Mouse (Mus musculus): ENCODE measurements around the gene Ihh. TPM values are rescaled to one million over a fixed set of nuclear protein-coding genes. Genes with fewer than 3 reads are reported as not detected.

The Ihh gene
- polyA plus RNA-seq, 1 experiment from 2014 or later, result 0.32 TPM

MicroRNA genes within 50 kb of the gene (microRNA counts, 519-probe panel; counts per million panel counts)
- not detected for microRNA mmu-miR-375

Small RNA genes lying within 50 kb of the gene (microRNA-seq; reads per million reads assigned to microRNA genes)
- 68.3 reads per million, percentile 40 among the genes with 10 or more reads in this experiment for gene Mir375

Other genes starting within 250 kb of the Ihh start
- 1.2 and 2.9 TPM in 2 replicates for gene Cyp27a1, start 238.1 kb downstream of the Ihh start, polyA plus RNA-seq (2014; fragmentation: Nextera tagmentation; extraction: Ambion mirVana)
- gene Prkag3, start 202.5 kb downstream of the Ihh start, polyA plus RNA-seq (2014; fragmentation: Nextera tagmentation; extraction: Ambion mirVana), result 0.23 TPM in 1 of 2 replicates, not detected in the other
- gene Wnt6, start 179.8 kb downstream of the Ihh start, polyA plus RNA-seq (2014; fragmentation: Nextera tagmentation; extraction: Ambion mirVana), result 8.4 TPM in 1 of 2 replicates, not detected in the other
- not detected in 2 replicates for gene Wnt10a, start 160.2 kb downstream of the Ihh start, polyA plus RNA-seq (2014; fragmentation: Nextera tagmentation; extraction: Ambion mirVana)
- 14.4 and 19.6 TPM in 2 replicates for gene Cdk5r2, start 96.7 kb downstream of the Ihh start, polyA plus RNA-seq (2014; fragmentation: Nextera tagmentation; extraction: Ambion mirVana)
- not detected in 2 replicates for gene Fev, start 66.3 kb downstream of the Ihh start, polyA plus RNA-seq (2014; fragmentation: Nextera tagmentation; extraction: Ambion mirVana)
- 0.40 and 1.7 TPM in 2 replicates for gene Cryba2, start 58.5 kb downstream of the Ihh start, polyA plus RNA-seq (2014; fragmentation: Nextera tagmentation; extraction: Ambion mirVana)
- gene Cfap65, start 16.1 kb downstream of the Ihh start, polyA plus RNA-seq (2014; fragmentation: Nextera tagmentation; extraction: Ambion mirVana), result 0.26 and 0.74 TPM in 2 replicates
- 6.1 and 7.4 TPM in 2 replicates for gene Nhej1, start 173.5 kb upstream of the Ihh start, polyA plus RNA-seq (2014; fragmentation: Nextera tagmentation; extraction: Ambion mirVana)
- gene Slc23a3, start 182.2 kb upstream of the Ihh start, polyA plus RNA-seq (2014; fragmentation: Nextera tagmentation; extraction: Ambion mirVana), result 0.39 TPM in 1 of 2 replicates, not detected in the other
- 44.4 and 47.6 TPM in 2 replicates for gene Cnppd1, start 191.0 kb upstream of the Ihh start, polyA plus RNA-seq (2014; fragmentation: Nextera tagmentation; extraction: Ambion mirVana)
- gene Retreg2, start 191.1 kb upstream of the Ihh start, polyA plus RNA-seq (2014; fragmentation: Nextera tagmentation; extraction: Ambion mirVana), result 146 and 152 TPM in 2 replicates
- 33.1 and 36.5 TPM in 2 replicates for gene Zfand2b, start 217.0 kb upstream of the Ihh start, polyA plus RNA-seq (2014; fragmentation: Nextera tagmentation; extraction: Ambion mirVana)
- gene Abcb6, start 228.7 kb upstream of the Ihh start, polyA plus RNA-seq (2014; fragmentation: Nextera tagmentation; extraction: Ambion mirVana), result 38.3 and 49.1 TPM in 2 replicates
- gene Ankzf1, start 240.5 kb upstream of the Ihh start, polyA plus RNA-seq (2014; fragmentation: Nextera tagmentation; extraction: Ambion mirVana), result 20.0 and 20.2 TPM in 2 replicates
- gene Atg9a, start 240.5 kb upstream of the Ihh start, polyA plus RNA-seq (2014; fragmentation: Nextera tagmentation; extraction: Ambion mirVana), result 50.5 and 51.3 TPM in 2 replicates